Mouse (Mus musculus): Measurements from ENCODE around the gene Dlx5.

The Dlx5 gene

DNA sequence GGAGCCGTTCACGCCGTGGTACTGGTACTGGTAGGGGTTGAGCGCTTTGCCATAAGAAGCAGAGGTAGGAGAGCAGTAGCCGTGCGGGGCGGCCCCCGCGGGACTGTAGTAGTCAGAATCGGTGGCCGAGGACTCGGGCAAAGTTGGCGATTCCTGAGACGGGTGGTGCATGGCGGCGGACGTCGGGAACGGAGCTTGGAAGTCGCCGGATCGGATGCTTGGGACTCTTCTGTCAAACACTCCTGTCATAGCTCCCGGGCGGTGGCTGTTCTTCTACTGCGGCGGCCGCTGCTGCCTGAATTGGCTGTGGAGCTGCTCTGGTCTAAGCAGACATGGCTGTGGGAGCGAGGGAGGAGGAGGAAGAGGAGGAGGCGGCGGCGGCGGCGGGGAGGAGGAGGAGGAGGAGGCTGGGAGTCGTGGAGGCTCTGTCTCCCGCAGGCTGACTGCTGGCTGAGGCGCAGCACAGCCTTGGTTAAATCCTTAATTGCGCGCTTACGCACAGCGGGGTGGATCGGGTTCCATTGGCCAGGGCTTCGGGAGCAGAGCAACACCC lies at the start of gene Dlx5:
Gene Dlx5, minus strand, starts transcription at position 448 of the 553 bp plus-strand sequence.
- no peak for DNase-seq (ENCODE audit: low read depth)

DNA sequence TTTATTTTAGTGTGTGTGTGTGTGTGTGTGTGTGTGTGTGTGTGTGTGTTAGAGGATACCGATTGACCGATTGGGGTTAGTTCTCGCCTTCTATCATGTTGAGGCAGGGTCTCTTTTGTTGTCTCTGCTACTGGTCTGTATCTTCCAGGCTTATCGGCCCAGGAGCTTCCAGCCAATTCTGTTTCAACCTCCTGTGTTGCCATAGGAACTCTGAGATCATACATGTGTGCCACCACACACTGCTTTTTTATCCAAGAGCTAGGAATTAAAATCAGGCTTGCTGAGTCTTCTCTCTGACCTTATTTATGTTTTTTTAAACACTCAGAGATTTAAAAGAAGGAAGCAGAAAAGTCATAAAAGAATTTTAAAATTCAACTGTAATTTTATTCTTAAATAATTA lies 49.6 kb upstream of the Dlx5 start:
- no peak for DNase-seq (ENCODE audit: low read depth)

DNA sequence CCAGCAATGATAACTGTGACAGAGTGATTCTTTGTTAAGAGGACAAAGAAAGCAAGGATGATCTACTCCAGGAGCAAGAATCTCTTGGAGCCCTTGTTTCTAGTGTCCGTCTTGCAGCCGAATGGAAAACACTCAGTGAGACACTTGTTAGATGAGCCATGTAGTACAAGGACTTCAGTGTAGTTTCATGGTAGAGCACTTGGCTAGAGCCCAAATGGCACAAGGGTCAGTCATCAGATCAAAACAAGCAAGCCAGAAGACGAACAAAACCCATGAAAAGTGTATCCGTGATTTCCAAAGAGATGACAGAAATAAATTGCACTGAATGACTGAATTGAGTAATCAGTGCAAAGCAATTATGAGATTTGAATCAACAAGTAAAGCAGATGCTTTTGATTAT lies 48.9 kb upstream of the Dlx5 start:
- no peak for DNase-seq (ENCODE audit: low read depth)

DNA sequence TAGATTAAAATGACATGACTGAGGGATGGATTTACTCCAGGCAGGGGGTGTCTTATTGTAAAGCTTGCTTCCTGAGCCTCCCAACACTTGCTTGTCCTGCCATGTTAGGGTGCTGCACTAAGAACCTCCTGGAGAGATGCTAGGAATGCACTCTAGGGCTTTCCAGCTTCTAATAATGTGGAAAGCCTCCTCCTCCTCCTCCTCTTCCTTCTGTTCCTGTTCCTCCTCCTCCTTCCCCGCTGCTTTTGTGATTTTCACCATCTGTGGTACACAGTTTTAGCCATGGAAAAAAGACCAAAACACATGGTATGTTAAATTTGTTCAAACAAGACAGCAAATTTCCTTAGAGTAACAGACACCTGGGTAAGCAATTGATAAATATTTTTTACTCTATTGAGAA lies 43.4 kb upstream of the Dlx5 start:
- no peak for DNase-seq (ENCODE audit: low read depth)

DNA sequence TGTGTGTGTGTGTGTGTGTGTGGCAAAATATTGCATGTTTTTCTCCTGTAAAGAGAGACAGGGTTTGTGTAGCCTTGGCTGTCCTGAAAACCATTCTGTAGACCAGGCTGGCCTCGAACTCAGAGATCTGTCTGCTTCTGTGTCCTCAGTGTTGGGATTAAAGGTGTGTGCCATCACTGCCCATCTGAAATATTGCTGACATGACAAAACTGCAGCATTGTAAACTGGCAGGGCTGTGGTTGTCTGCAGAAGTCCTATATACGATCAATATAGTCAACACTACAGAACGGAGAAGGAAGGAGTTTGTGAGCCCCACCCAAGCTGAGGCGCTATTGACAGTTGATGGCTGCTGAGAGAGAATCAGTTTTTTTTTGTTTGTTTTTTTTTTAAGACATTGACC lies 35.4 kb upstream of the Dlx5 start:
- DNase-seq (ENCODE audit: low read depth) = no peak

DNA sequence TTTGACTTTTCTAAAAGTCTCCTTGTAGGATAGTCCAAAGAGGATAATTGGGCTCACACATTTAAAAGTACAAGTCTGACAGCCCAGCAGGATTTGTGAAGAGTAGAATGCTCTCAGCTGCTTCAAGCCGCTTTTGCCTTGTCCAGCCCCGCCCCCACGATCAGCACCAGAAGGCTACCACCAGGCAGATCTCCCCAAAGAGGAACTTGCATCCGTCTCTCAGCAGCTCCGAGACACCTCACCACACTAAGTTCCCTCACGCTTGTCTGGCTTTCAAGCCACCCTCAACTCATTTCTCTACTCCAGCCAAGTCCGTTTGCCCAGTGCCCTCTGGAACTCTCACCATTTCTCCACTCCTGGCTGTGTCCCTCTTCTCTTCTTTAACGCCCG lies 33.6 kb upstream of the Dlx5 start:
- DNase-seq (ENCODE audit: low read depth) = no peak

DNA sequence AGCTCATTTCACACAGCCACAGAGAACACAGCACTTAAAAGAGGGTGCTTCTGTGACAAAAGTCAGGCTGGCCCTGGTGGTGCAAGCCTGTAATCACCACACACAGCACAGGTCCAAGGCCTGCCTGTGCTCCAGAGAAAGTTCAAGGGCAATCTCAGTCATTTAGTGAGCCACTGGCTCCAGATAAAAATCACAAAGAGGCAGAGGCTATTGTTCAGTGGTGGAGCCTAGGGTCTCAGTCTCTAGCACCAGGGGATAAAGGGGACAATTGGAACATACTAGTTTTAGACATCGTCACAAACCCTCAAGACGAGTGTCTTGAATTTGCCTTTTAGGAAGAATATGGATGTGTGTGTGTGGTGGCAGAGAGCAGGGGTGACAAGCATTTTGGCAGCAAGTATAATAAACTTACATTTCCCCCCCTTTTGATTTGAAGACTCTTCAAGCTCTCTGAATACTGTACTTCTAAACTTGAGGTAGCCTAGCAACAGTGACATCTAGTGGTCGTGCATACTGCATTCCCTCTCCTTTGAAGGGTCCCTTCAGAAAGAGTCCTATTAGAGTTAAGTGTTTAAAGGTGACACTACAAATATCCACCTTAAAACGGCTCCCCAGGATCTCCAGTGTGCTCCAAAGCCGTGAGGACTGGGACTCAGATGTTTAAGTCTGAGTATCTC lies 33.1 kb upstream of the Dlx5 start:
- peak; percentile 84 for DNase-seq (ENCODE audit: low read depth)

DNA sequence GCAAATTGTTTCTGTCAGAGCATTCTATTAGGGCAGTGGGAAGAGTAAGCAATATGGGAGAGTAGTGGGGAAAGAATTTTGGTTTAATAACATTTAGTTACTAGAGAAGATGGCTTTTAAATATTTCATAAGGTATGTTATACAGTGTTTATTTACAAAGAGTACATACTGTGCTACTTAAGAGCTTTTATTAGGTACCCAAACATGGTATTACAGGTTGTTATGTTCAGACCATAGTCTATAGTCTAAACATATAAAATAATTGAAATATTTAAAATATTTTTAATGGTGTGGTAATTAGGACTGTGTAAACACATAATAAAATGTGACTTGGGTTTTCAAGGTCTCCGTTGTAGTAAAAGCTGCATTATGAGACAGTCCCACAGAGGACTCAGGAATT lies 32.4 kb upstream of the Dlx5 start:
- DNase-seq (ENCODE audit: low read depth) = no peak

DNA sequence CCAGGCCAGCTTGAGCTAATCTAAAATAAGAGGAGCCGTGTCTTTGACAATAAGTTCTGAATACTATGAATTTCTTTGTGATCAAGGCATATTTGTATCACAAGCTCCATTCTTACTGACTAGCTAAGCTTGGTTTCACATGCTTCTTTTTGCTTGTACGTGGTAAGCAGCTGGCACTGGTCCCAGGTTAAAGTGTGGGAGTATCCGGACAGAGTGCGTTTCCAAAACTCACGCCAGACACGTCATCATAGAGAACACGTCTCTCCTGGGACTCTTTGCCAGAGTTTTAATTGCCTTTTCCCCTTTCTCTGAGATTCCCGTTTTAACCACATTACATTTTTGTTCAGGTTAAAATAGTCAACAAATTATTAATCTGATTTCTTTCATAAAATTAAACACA lies 27.7 kb upstream of the Dlx5 start:
- peak; percentile 74 for DNase-seq (ENCODE audit: low read depth)

DNA sequence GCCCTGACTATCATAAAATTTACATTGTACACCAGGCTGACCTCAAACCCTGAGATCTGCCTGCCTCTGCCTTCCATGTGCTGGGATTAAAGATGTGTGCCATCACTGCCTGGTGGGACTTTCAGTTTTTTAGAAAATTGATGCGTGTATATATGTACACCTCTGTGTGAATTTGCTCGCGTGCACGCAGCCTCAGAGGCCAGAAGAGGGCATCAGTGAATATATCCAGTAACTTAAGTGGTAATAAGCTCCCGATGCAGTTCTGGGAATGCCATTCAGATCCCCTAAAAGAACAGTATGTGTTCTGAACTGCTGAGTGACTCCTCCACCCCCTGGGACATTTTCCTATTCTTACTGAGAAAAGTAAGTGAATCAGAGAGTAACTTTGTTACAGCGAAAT lies 8.2 kb upstream of the Dlx5 start:
- DNase-seq (ENCODE audit: low read depth) = peak; percentile 31

DNA sequence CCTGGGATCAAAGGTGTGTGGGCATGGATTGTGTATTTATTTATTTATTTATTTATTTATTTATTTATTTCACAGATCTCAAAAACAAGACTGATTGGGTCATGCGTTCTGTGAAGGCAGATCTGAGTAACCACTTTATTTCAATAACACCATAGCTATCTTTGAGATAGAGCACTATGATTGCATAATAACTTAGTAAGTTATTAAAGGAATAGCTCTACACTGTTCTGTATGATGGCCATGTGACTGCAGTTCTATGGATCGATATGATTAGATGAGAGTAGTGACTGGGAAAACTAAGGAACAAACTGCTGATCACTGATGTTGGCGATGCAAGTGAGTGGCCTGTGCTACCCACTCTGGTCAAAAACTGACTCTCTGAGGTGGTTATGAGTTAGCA lies 4.3 kb upstream of the Dlx5 start:
- no peak for DNase-seq (ENCODE audit: low read depth)

DNA sequence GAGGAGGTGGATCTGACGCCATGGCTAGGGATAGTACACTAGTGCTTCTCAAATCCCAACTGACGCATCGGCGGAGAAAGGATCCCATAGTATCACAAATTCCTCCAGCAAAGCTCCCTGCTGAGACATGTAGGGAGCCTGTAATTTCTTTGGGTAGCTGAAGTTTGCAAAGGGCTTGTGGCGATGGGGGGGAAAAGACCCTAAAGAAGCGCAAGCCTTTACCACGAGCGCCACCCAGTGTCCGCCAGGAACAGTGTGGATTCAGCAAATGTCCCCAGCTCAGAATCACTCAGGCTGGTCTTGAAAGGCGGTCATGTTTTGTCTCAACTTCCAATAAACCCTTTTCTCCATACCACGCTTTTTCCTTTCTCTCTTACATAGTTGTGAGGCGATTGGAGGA lies 3.0 kb upstream of the Dlx5 start:
- DNase-seq (ENCODE audit: low read depth) = peak; percentile 64

DNA sequence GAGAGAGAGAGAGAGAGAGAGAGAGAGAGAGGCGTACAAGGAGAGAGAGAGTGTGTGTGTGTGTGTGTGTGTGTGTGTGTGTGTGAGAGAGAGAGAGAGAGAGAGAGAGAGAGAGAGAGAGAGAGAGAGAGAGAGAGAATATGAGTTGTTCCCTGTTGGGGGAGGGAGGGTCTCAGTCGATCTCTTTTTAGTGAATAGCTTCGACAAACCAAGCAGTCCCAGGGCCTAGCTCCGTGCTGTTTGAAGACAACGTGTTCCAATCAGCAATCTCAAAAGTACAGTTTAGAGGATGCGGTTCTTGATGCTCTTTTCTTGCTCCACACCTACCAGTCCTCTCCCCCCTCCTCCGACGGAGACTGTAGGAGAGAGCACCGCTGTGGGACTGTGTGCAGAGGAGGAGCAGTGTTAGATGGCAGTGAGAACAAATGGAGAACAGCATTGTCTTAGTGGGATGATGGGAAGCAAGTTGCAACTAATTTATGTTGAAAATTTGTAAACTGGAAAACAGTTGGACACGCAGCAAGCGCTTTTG lies 447 bp upstream of the Dlx5 start:
- DNase-seq (ENCODE audit: low read depth) = no peak

DNA sequence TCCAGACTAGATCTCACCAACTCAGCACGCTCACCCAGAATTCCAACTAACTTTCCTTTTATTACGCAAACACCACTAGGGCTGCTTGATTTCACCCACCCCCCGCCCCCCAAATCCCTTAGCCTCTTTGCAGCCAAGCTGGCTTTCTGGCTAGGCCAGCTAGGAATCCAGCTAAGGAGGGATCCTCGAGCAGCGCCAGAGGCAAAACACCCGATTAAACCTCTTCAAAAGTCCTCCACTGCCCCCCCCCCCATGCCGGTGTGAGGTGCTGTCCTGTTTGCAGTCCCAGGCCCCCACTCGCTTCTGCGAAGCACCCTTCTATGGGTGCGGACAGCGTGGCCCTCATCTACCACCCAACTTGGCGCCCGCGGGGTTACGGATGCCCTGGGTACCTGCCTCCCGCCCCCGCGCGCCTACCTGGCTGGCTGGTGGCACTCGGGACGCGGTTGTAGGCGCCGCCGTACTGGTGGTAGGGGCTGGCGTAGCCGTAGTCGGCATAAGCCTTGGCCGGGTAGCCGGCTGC lies 709 bp downstream of the Dlx5 start:
- no peak for DNase-seq (ENCODE audit: low read depth)

DNA sequence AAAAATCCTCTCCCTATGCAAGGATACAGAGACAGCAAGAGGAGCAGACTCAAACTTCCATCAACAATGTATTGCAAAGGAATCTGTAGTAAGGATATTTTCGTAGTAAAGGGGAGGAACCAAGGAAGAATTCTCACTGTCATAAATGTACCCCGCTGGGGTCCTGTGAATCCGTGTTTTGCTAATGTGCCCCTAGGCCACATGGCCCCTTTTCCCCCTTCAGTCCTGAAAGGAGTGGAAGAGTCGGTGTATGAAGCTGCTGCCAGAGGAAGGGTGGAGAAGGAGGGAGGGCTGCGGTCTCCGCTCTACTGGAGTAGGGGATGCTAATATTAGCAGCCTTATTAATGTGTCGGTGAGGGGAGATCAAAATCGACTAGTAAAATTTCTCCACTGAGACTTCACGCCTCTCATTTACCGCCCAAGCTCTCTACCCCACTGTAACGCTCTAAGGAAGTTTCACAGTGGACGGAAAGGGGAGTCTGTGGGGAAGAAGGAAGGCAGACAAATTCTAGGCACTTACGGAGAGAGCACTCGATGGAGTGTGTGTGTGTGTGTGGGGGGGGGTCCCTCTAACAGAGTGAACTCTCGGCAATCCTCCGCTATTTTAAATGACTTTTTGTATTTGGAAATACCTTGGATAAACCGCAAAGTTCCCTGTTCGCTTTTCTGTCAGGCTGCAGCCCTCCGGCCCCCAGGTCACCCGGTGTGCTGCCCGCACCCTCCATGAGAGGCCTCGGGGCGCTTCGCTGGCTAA lies 1.3 kb downstream of the Dlx5 start:
- DNase-seq (ENCODE audit: low read depth) = no peak

DNA sequence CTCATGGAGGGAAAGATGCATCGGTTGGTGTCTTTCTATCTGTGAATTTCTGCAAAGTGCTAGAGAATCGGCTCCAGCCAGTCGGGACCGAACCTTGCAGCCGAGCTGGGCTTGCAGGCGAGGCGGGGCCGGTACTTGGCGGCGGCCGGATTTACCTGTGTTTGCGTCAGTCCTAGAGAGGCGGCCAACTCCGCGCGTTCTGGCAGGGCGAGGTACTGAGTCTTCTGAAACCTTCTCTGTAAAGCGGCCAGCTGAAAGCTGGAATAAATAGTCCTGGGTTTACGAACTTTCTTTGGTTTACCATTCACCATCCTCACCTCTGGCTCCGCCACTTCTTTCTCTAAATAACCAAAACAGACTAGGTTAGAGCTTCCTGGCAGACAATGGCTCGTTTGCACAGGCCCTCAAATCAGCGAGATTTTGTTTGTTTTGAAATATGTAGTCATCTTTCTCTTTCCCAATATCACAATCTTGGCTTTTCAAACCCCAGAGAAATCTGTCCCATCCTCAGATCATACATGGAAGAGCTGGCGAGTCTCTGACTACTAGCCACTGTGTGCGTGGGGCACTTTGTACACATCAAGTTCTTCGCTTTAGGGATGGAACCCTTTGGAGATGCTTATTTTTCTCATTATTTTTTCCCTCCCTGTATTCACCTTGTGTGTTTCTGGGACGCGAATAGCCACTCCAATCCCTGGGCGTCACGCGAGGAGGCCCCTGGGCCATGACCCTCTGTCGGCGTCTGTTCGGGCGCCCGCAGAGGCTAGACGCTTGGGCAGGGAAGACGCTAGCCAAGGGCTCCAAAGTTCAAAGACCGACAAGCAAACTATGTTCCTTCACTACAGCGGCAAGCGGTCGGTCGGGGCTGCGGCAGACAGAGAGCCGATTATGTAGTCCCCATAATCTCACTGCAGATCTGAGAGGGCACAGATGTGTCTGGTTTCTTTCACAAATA lies 2.2 kb downstream of the Dlx5 start:
- DNase-seq (ENCODE audit: low read depth) = no peak

DNA sequence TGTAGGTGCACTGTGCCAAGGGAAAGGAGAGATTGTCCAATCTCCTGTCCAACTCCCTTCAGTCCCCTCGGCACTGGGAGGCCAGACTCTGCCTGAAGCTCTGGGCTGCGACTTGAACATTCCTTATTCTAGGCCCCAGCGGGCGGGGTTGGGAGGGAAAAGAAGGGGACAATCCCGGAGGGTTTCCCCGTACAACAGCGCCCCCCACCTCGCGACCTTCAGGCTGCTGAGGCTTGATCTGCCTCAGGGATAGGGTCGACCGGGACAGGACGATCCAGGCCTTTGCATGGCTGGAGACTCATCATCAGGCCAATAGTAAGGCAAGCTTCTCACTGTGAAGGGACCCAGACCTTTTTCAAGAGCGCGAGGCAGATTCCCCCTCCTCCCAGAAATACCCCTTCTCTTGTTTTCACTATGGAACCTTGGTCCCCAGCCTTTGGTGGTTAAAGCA lies 3.0 kb downstream of the Dlx5 start:
- DNase-seq (ENCODE audit: low read depth) = no peak

DNA sequence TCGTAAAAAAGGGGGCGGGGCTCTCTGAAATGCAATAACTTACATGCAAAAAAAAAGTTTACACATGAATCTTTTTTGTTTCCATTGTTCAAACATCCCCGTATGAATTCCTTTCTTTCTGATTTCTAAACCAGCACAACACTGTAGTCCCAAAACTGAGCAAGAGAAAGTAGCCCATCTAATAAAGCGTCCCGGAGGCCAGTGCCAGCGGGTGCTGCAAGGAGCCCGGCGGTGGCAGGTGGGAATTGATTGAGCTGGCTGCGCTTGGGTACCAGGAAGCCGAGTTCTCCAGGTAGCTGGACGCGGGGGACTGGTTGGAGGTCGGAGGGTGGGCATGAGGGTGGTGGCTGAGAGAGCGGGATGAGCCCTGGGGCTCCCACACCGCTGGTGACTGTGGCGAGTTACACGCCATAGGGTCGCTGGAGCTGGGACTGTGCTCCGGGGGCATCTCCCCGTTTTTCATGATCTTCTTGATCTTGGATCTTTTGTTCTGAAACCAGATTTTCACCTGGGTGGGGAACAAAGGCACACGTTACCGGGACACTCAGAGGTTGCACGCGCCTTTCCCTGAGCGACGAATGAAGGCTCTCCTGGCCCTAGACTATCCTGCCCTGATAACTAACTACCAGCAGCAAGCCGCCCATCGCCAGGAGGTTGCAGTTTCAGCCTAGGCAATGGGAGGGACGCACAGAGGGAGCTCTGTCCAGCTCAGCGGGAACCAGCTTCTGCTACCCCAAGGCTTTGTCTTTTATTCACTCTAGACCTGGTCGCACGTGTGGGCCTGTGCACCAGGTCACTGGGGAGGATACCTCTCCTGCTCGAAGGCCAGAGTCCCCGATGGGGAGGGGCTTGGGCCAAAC lies 3.7 kb downstream of the Dlx5 start:
- no peak for DNase-seq (ENCODE audit: low read depth)

DNA sequence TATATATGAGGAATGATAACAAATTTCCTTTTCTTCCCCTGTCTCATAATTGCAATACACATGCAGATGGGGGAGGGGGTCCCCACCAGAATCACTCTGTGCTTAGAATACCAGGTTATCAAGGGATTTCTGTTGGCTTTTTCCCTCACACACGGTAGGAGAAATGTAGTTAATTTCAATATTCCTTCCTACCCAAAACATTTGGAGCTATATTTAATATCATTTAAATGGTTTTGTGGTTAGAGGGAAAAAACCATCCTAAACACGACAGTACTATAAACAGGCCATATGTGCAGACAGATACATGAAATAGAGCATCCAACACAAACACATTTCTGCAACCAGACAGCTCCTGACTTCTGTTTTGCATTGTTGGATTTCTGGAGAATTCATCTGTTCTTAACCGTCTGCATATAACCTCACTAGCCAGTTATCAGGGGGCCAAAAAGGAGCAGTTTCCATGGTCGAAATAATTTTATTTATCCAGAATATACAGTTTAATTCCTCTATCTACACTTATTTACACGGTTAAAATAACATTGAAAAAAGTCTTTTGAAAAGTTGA lies 4.5 kb downstream of the Dlx5 start:
- DNase-seq (ENCODE audit: low read depth) = no peak

DNA sequence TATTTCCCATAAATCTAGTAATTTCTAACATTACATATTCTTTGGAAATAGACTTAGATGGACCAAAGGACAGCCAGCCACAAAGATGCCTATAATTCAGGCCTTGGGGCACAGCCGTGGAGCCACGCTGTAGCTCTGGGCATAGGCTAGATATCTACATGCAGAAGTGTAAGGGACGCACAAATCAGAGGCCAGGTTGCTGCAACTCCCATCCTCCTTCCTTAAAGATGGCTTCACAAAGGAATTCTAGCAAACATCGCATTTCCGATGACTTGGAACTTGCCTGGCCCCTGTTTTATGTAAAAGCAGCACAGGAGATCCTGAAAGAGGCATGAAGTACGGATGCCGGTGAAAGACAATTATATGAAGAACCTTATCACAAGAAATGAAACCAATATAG lies 5.2 kb downstream of the Dlx5 start:
- DNase-seq (ENCODE audit: low read depth) = no peak

DNA sequence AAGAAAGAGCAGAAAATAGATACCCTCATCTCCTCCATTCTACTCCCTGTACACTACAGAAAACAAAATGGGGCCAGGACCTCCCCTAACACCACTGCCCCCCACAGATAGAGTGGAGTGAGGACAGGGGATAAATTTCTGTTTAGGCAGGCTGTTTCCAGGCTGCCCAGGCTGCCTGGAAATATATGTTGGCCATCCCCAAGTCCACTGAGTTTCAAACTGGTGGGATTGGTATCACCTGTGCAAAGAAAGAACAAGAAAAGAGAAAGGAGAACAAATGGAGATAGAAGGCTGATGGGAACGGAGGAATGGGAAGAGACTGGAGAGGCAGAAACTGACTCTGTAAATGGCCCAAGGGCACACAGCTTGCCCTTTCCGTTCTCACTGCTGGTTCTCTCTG lies 5.7 kb downstream of the Dlx5 start:
- no peak for DNase-seq (ENCODE audit: low read depth)
